Mouse (Mus musculus) spleen, adult 2 months (tissue): ENCODE measurements around the gene Prpf6.

Source experiments
- CTCF ChIP-seq: fragments of 200-500 bp; IDR thresholded peaks from 2 replicates; pipeline ENCODE4 v1.5.1; 2011; ENCODE audit warnings: mild to moderate bottlenecking, inconsistent platforms; ENCODE audit not compliant: insufficient read depth, insufficient read length, insufficient replicate concordance; ENCODE audit errors: extremely low read depth
- POLR2A ChIP-seq: fragments of 200-500 bp; IDR thresholded peaks from 2 replicates; pipeline ENCODE4 v1.6.1; 2011; ENCODE audit warnings: low read depth, low read length, inconsistent platforms

DNA sequence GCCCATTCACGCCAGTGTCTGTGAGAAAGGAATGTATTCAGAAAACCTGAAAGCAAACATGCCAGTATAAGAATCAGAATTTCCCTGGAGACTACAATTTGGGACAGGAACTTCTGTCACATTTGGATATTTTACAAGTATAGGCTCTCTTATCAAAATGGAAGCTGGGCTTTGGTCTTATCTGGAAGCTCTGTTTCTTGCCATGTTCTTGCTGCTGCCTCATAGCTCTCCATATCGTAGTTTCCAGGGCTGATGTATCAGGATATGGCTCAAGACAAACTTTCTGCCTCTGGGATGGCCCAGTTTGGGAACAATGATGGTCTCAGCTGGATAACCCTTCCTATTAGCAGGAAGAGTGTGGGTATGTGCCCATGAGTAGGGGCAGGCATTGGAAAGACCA, 15.1 kb upstream of the Prpf6 start:
- TF ChIP-seq CTCF = no peak
- TF ChIP-seq POLR2A = no peak
